Mouse (Mus musculus): ENCODE data around the gene Frmd5.
"Not testable (repeated sequence)": the region's sequence is repeated elsewhere in the genome, so short reads cannot be mapped to it uniquely, and the experiment has no call there.

DNA sequence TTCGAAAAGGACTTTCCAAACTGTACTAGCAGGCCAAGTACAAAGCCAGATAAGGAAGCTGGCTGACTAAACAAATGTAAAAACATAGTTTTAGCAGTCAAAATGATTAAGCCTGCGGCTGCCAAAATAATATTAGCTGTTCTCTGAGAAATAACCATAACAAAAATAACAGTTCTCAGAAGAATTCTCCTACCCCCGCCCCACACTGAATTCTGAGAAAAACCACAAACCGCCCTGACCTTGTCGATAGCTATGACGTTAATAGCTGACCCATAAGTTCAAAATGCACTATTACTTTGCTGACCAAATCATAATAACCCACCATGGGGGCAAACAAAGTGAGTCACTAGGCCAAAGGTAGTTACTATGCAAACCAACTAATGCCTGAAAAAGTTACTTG lies 4.0 kb upstream of the Frmd5 start:
- TF ChIP-seq POLR2A (IDR thresholded peaks at IDR 0.05; ENCODE audit: borderline replicate concordance, extremely low read depth, insufficient read depth, insufficient read length, poor library complexity, severe bottlenecking); CTCF (IDR thresholded peaks at IDR 0.05; ENCODE audit: borderline replicate concordance, extremely low read depth, insufficient read depth, insufficient read length): not testable (repeated sequence)

Data from brain, embryonic 14.5 days (tissue).